In genomic region chr19:56396669-56397621, GRCm38 (mm10) we compare ENCODE assay signal across 8 mouse cellular contexts. TPM values are rescaled to one million over a fixed set of nuclear protein-coding genes. Genes with fewer than 3 reads are reported as not detected.
DNase-seq lines count a peak whose midpoint lies in the region; ATAC-seq and TF ChIP-seq lines count a peak whose summit lies in the region.

TSS of gene Casp7 (plus strand) at chr19:56397129.

- H3K27ac ChIP-seq in CH12.LX (ENCODE audit: insufficient read depth, low read depth): peak within 1 kb of the TSS; percentile 42; the same call in 1 of the 2 replicates
- H3K27ac ChIP-seq in forebrain, embryonic 10.5 days: peak within 1 kb of the TSS; percentile 92
- H3K27ac ChIP-seq in heart, postnatal 0 days (ENCODE audit: low read depth): peak within 1 kb of the TSS; percentile 95

- peaks cover 20% of the 10 kb centered on the region for H3K27me3 ChIP-seq in CH12.LX (replicated peaks)
- H3K27me3 ChIP-seq in forebrain, embryonic 10.5 days (ENCODE audit: poor library complexity, severe bottlenecking): peaks cover 48% of the 10 kb centered on the region
- no peaks in the 10 kb centered on the region for H3K27me3 ChIP-seq in heart, postnatal 0 days (ENCODE audit: control insufficient read depth, insufficient read depth, low read length)

- peaks cover 5 to 28% of the 10 kb centered on the region in 2 experiments; a peak in 3 of 4 replicates for H3K4me1 ChIP-seq in CH12.LX (ENCODE audit: control insufficient read depth in 1 of 2, insufficient read depth in 2 of 2)
- peaks cover 27% of the 10 kb centered on the region for H3K4me1 ChIP-seq in forebrain, embryonic 10.5 days
- H3K4me1 ChIP-seq in heart, postnatal 0 days (ENCODE audit: control insufficient read depth, insufficient read depth): peaks cover 21% of the 10 kb centered on the region

- dilution Hi-C loops in CH12.LX (cut with MboI; ENCODE audit: extremely low pct_ligation_motif_present, extremely low pct_unique_long_range_greater_than_20kb, low sequenced_read_pairs): no loop called here

- no peak; the same call in 1 of the 2 replicates for TF ChIP-seq POLR2A in CH12.LX (IDR thresholded peaks at IDR 0.05; ENCODE audit: low read depth, low read length)

- H3K4me3 ChIP-seq in CH12.LX (replicated peaks in 1 of 3; ENCODE audit: low read depth in 2 of 3, low read length in 2 of 3, poor library complexity in 1 of 3): peak within 1 kb of the TSS; percentile 46 to 72 (median 69)
- H3K4me3 ChIP-seq in forebrain, embryonic 10.5 days: peak within 1 kb of the TSS; percentile 68
- H3K4me3 ChIP-seq in heart, postnatal 0 days (ENCODE audit: low read depth, low read length): peak within 1 kb of the TSS; percentile 85

- WGBS in forebrain, embryonic 10.5 days: 1% methylated on average over 78 of the region's 78 CpGs
- WGBS in heart, postnatal 0 days: 1% methylated on average over 65 of the region's 78 CpGs

- peak; percentile 89 for DNase-seq in CH12.LX (ENCODE audit: extremely low read depth)
- peak; percentile 75 for DNase-seq in adrenal gland, postnatal 25 days
- DNase-seq in forebrain, embryonic 10.5 days (ENCODE audit: extremely low spot score, low spot score): peak; percentile 68
- DNase-seq in heart, postnatal 0 days (ENCODE audit: low spot score): peak; percentile 57
- DNase-seq in kidney, postnatal 36 days: peak; percentile 65 to 84
- peak; percentile 86 for DNase-seq in lung, postnatal 10 days
- DNase-seq in ovary, postnatal 14 days (ENCODE audit: low spot score): peak; percentile 55
- DNase-seq in thymus, postnatal 10 days (ENCODE audit: low spot score in 2 of 2): peak; percentile 65 to 66

- TF ChIP-seq CTCF in CH12.LX (conservative IDR thresholded peaks at IDR 0.05 in 1 of 2, IDR thresholded peaks at IDR 0.05 in 1 of 2; ENCODE audit: low read depth in 2 of 2, low read length in 2 of 2): peak in 1 of 2 experiments; percentile 1; a peak in 1 of 4 replicates
- no peak for TF ChIP-seq CTCF in heart, postnatal 0 days (IDR thresholded peaks at IDR 0.05; ENCODE audit: low read depth)

- peak; percentile 69 for ATAC-seq in heart, postnatal 0 days (ENCODE audit: insufficient read depth, low read depth)

- TF ChIP-seq RAD21 in CH12.LX (IDR thresholded peaks at IDR 0.05; ENCODE audit: low read depth, low read length): no peak; the same call in none of the 2 replicates

- TF ChIP-seq EP300 in CH12.LX (IDR thresholded peaks at IDR 0.05; ENCODE audit: low read length): peak; percentile 64; the same call in 1 of the 2 replicates
- no peak for TF ChIP-seq EP300 in heart, postnatal 0 days (IDR thresholded peaks at IDR 0.05; ENCODE audit: low read depth)

- no peaks in the 10 kb centered on the region for H3K9me3 ChIP-seq in CH12.LX (replicated peaks; ENCODE audit: low read length)
- H3K9me3 ChIP-seq in forebrain, embryonic 10.5 days: no peaks in the 10 kb centered on the region
- H3K9me3 ChIP-seq in heart, postnatal 0 days (replicated peaks; ENCODE audit: control insufficient read depth, low read length): no peaks in the 10 kb centered on the region

- H3K4me2 ChIP-seq in CH12.LX (ENCODE audit: insufficient read depth, low read depth, poor library complexity, severe bottlenecking): peak within 1 kb of the TSS; percentile 84
- H3K4me2 ChIP-seq in heart, postnatal 0 days (ENCODE audit: low read depth, low read length): peak within 1 kb of the TSS; percentile 82

- H3K9ac ChIP-seq in CH12.LX (ENCODE audit: insufficient read depth, low read depth): peak within 1 kb of the TSS; percentile 76
- H3K9ac ChIP-seq in heart, postnatal 0 days (replicated peaks; ENCODE audit: low read depth, low read length): peak within 1 kb of the TSS; percentile 89

- in situ Hi-C loops in CH12.LX (cut with MboI; ENCODE audit: low pct_ligation_motif_present, low pct_unique_long_range_greater_than_20kb, low sequenced_read_pairs): no loop called here

- no peaks in the 10 kb centered on the region for H3K36me3 ChIP-seq in CH12.LX (replicated peaks in 1 of 2; ENCODE audit: control insufficient read depth in 1 of 2, insufficient read depth in 1 of 2, low read length in 1 of 2)
- H3K36me3 ChIP-seq in forebrain, embryonic 10.5 days (replicated peaks): no peaks in the 10 kb centered on the region
- no peaks in the 10 kb centered on the region for H3K36me3 ChIP-seq in heart, postnatal 0 days (replicated peaks; ENCODE audit: control insufficient read depth, insufficient read depth, low read length)

- no peaks in the 10 kb centered on the region for H3K79me2 ChIP-seq in CH12.LX (replicated peaks; ENCODE audit: control insufficient read depth, extremely low read depth, insufficient read depth, poor library complexity, severe bottlenecking)

TF ChIP-seq in CH12.LX, 34 proteins besides CTCF, POLR2A, EP300 and RAD21:
- no peak for TF ChIP-seq ZNF384 (IDR thresholded peaks at IDR 0.05; ENCODE audit: low read depth, low read length)
- TF ChIP-seq MAZ (IDR thresholded peaks at IDR 0.05; ENCODE audit: low read depth, low read length): 0 out of 2 replicates have a peak, but pooled peaks have one; percentile 29
- TF ChIP-seq ZC3H11A (IDR thresholded peaks at IDR 0.05; ENCODE audit: low read depth, low read length): no peak
- peak; percentile 54; the same call in 1 of the 2 replicates for TF ChIP-seq CHD2 (IDR thresholded peaks at IDR 0.05; ENCODE audit: low read length)
- no peak for TF ChIP-seq UBTF (IDR thresholded peaks at IDR 0.05; ENCODE audit: low read depth, low read length)
- TF ChIP-seq ZMIZ1 (IDR thresholded peaks at IDR 0.05; ENCODE audit: low read depth, low read length): no peak
- peak; percentile 95 for TF ChIP-seq BHLHE40 (IDR thresholded peaks at IDR 0.05; ENCODE audit: low read depth, low read length)
- TF ChIP-seq RCOR1 (conservative IDR thresholded peaks at IDR 0.05; ENCODE audit: low read depth, low read length): 0 out of 2 replicates have a peak, but pooled peaks have one; percentile 44
- TF ChIP-seq CHD1 (IDR thresholded peaks at IDR 0.05; ENCODE audit: low read depth, low read length): no peak
- peak; percentile 47; the same call in 1 of the 2 replicates for TF ChIP-seq JUN (IDR thresholded peaks at IDR 0.05; ENCODE audit: insufficient read depth, low read depth, low read length)
- peak; percentile 69; the same call in 1 of the 2 replicates for TF ChIP-seq SIN3A (IDR thresholded peaks at IDR 0.05; ENCODE audit: low read length)
- 0 out of 2 replicates have a peak, but pooled peaks have one; percentile 6 for TF ChIP-seq NELFE (IDR thresholded peaks at IDR 0.05; ENCODE audit: low read depth, low read length)
- 0 out of 2 replicates have a peak, but pooled peaks have one; percentile 23 for TF ChIP-seq ELF1 (IDR thresholded peaks at IDR 0.05; ENCODE audit: low read depth, low read length)
- peak; percentile 69; the same call in 1 of the 2 replicates for TF ChIP-seq MAFK (IDR thresholded peaks at IDR 0.05; ENCODE audit: insufficient replicate concordance, low read length)
- no peak; the same call in 1 of the 2 replicates for TF ChIP-seq MEF2A (IDR thresholded peaks at IDR 0.05; ENCODE audit: borderline replicate concordance, low read depth, low read length)
- TF ChIP-seq MXI1 (IDR thresholded peaks at IDR 0.05; ENCODE audit: low read depth, low read length): peak; percentile 56; the same call in 1 of the 2 replicates
- no peak for TF ChIP-seq USF2 (conservative IDR thresholded peaks at IDR 0.05; ENCODE audit: low read depth, low read length)
- peak; percentile 49; the same call in 1 of the 2 replicates for TF ChIP-seq MAX (IDR thresholded peaks at IDR 0.05; ENCODE audit: low read length)
- TF ChIP-seq IRF4 (IDR thresholded peaks at IDR 0.05; ENCODE audit: low read depth, low read length): peak; percentile 56
- TF ChIP-seq ETS1 (conservative IDR thresholded peaks at IDR 0.05; ENCODE audit: low read depth, low read length): peak; percentile 68
- TF ChIP-seq TBP (conservative IDR thresholded peaks at IDR 0.05; ENCODE audit: low read depth, low read length): no peak
- no peak for TF ChIP-seq USF1 (IDR thresholded peaks at IDR 0.05; ENCODE audit: low read depth, low read length)
- TF ChIP-seq TCF12 (IDR thresholded peaks at IDR 0.05; ENCODE audit: low read depth, low read length): peak; percentile 55
- TF ChIP-seq JUND (conservative IDR thresholded peaks at IDR 0.05; ENCODE audit: low read depth, low read length): peak; percentile 72
- 0 out of 2 replicates have a peak, but pooled peaks have one; percentile 52 for TF ChIP-seq MYC (IDR thresholded peaks at IDR 0.05; ENCODE audit: low read depth, low read length)
- 0 out of 2 replicates have a peak, but pooled peaks have one; percentile 51 for TF ChIP-seq E2F4 (IDR thresholded peaks at IDR 0.05; ENCODE audit: insufficient replicate concordance, low read depth, low read length)

RNA-seq across cellular contexts. Expression of gene Casp7, which starts in this region (rescaled TPM):
- 6.3 and 6.7 TPM in 2 replicates for total RNA-seq in CH12.LX (2012; rRNA removed)
- 8.8 and 11.8 TPM in 2 replicates for total RNA-seq in CH12.LX (2014; rRNA removed)
- 5.8 and 6.8 TPM in 2 replicates for polyA plus RNA-seq in CH12.LX (2012; ENCODE audit: insufficient read length, low read depth)
- 13.7 and 14.8 TPM in 2 replicates for total RNA-seq in adrenal gland, postnatal 25 days (2021)
- 15.8 and 16.2 TPM in 2 replicates for polyA plus RNA-seq in forebrain, embryonic 10.5 days (2016; fragmentation: Nextera tagmentation; extraction: Ambion mirVana)
- total RNA-seq in heart, postnatal 0 days (2014; rRNA removed; ENCODE audit: low replicate concordance): 33.1 and 33.2 TPM in 2 replicates
- 22.5 and 27.0 TPM in 2 replicates for polyA plus RNA-seq in heart, postnatal 0 days (2015; fragmentation: Nextera tagmentation; extraction: Ambion mirVana)

Comparison
In these comparisons a context has a peak if more than half of its experiments do, and no peak if none do; other contexts are left out.
1. Peak in every context shown above with its lines: DNase-seq, ATAC-seq, H3K4me3 ChIP-seq and H3K27ac ChIP-seq.
2. H3K27ac ChIP-seq: peak in every context shown above with its lines; median percentile 95 in heart, postnatal 0 days; 92 in forebrain, embryonic 10.5 days; 42 in CH12.LX.